Mouse (Mus musculus) kidney, embryonic 16.5 days (tissue): ENCODE results near the gene Sf3a3. TPM values are rescaled to one million over a fixed set of nuclear protein-coding genes. Genes with fewer than 3 reads are reported as not detected.
"Not testable (repeated sequence)": the region's sequence is repeated elsewhere in the genome, so short reads cannot be mapped to it uniquely, and the experiment has no call there.

ENCODE experiments used
- ATAC-seq: fragments of 200-750 bp; cut with Nextera tagmentation; 2 replicates; pipeline ENCODE4 v1.8.0; 2017; ENCODE audit warnings: moderate TSS enrichment; ENCODE audit not compliant: low FRiP score, low TSS enrichment
- H3K27ac ChIP-seq: fragments of 300-500 bp; sonication (generic); 2 replicates; pipeline ENCODE4 v1.5.1; 2014; ENCODE audit warnings: low read length
- H3K27me3 ChIP-seq: fragments of 300-500 bp; sonication (generic); 2 replicates; pipeline ENCODE4 v1.6.1; 2014; ENCODE audit warnings: low read length, control low read depth, mixed read lengths; ENCODE audit not compliant: insufficient read depth
- H3K36me3 ChIP-seq: fragments of 300-500 bp; sonication (generic); 2 replicates; pipeline ENCODE4 v1.6.1; 2014; ENCODE audit warnings: low read length, control low read depth, mixed read lengths; ENCODE audit not compliant: insufficient read depth
- H3K4me1 ChIP-seq: fragments of 300-500 bp; sonication (generic); 2 replicates; pipeline ENCODE4 v1.6.1; 2014; ENCODE audit warnings: low read length, control low read depth, mixed read lengths; ENCODE audit not compliant: insufficient read depth
- H3K4me2 ChIP-seq: fragments of 300-500 bp; sonication (generic); replicated peaks from 2 replicates; pipeline ENCODE4 v1.6.1; 2014; ENCODE audit warnings: low read depth, low read length
- H3K4me3 ChIP-seq: fragments of 300-500 bp; sonication (generic); 2 replicates; pipeline ENCODE4 v1.5.1; 2014; ENCODE audit warnings: mild to moderate bottlenecking, low read length
- H3K9ac ChIP-seq: fragments of 300-500 bp; sonication (generic); replicated peaks from 2 replicates; pipeline ENCODE4 v1.6.1; 2014; ENCODE audit warnings: low read length
- H3K9me3 ChIP-seq: fragments of 300-500 bp; sonication (generic); 2 replicates; pipeline ENCODE4 v1.6.1; 2016; ENCODE audit warnings: low read length, control low read depth
- WGBS: fragments of 180-500 bp; shearing (Covaris S2); extraction: QIAGEN DNeasy Blood & Tissue Kit; methylation state at CpG from one replicate; pipeline ENCODE4 v1.1.7; 2014; 5-methylcytosine and 5-hydroxymethylcytosine counted together
- polyA plus RNA-seq: library from polyadenylated mRNA; unstranded; fragments of >200 nt; fragmentation: Nextera tagmentation; extraction: Ambion mirVana; gene quantifications from 2 replicates; pipeline ENCODE4 v1.2.1, GENCODE M21; 2015

Sf3a3 gene
- polyA plus RNA-seq, 1 experiment from 2014 or later = 162 TPM

DNA sequence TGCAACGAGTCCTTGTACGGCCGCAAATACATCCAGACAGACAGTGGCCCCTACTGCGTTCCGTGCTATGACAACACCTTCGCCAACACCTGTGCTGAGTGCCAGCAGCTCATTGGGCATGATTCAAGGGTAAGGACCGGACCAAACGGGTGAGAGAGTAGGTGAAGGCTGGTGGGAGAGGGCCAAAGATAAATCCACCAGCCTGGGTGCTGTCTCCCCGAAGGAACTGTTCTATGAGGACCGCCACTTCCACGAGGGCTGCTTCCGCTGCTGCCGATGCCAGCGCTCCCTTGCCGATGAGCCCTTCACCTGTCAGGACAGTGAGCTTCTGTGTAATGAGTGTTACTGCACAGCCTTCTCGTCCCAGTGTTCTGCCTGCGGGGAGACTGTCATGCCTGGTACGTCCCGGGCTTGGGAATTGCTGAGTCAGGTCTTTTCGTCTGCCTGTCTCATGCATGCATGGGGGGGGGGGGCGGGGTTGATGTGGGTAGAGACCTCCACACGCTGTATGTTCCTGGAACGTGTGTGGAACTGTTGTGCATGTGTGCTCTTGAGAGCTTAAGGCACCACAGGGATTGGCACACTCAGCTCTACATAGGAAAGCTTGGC, 8.8 kb upstream of the Sf3a3 start:
- H3K36me3 ChIP-seq = no peaks in the 10 kb centered on the region
- H3K9me3 ChIP-seq = no peaks in the 10 kb centered on the region
- H3K4me2 ChIP-seq = peak overlapping the region; percentile 37
- WGBS = 85% methylated on average over 23 of the region's 23 CpGs
- H3K27ac ChIP-seq = peak overlapping the region; percentile 93
- peaks cover 69% of the 10 kb centered on the region for H3K4me1 ChIP-seq
- no peaks in the 10 kb centered on the region for H3K27me3 ChIP-seq
- H3K4me3 ChIP-seq = no peak overlapping the region
- peak overlapping the region; percentile 26; the same call in 1 of the 2 replicates for H3K9ac ChIP-seq
- no peak for ATAC-seq

DNA sequence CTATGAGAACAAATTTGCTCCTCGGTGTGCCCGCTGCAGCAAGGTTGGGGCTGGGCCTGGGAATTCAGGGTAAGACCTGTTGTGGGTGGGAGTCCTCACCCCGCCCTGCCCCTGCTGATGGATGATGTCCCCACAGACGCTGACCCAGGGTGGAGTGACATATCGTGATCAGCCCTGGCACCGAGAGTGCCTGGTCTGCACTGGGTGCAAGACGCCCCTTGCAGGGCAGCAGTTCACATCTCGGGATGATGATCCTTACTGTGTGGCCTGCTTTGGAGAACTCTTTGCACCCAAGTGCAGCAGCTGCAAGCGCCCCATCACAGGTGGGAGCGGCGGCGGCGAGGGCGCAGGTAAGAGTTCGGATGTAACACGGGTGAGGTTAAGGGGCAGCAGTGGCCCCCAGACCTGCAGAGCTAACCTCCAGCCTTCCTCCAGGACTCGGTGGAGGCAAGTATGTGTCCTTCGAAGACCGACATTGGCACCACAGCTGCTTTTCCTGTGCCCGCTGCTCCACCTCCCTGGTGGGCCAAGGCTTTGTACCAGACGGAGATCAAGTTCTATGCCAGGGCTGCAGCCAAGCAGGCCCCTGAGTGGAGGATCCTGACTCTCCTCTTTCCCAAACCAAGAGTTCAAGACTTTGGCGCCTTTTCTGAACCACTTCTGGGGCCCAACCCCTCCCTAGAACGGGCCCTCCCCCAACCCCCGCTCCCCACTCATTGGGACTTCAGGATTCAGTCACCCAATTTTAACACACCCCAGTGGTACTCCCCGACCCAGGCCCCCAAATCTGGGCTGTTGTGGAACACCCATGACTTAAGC, 7.0 kb upstream of the Sf3a3 start:
- H3K4me3 ChIP-seq, H3K9me3 ChIP-seq, ATAC-seq, H3K36me3 ChIP-seq, H3K9ac ChIP-seq, H3K4me2 ChIP-seq, H3K27me3 ChIP-seq: not testable (repeated sequence)
- Histone ChIP-seq H3K4me1 (peaks cover 56% of the 10 kb centered on the region), H3K27ac (peak overlapping the region; percentile 92)
- WGBS = 89% methylated on average over 25 of the region's 25 CpGs

- H3K27me3 ChIP-seq, H3K36me3 ChIP-seq, H3K9me3 ChIP-seq, ATAC-seq: not testable (repeated sequence)
- peaks cover 54% of the 10 kb centered on the region for H3K4me1 ChIP-seq
- H3K4me2 ChIP-seq = peak overlapping the region; percentile 69
- peak overlapping the region; percentile 43; the same call in 1 of the 2 replicates for H3K4me3 ChIP-seq
- H3K27ac ChIP-seq = peak overlapping the region; percentile 92
- WGBS = 20% methylated on average over 1 of the region's 1 CpGs
- peak overlapping the region; percentile 63; the same call in 1 of the 2 replicates for H3K9ac ChIP-seq
Measured at GRCm38 (mm10) chr4:124708200-124708517, 6.4 kb upstream of the Sf3a3 start.

DNA sequence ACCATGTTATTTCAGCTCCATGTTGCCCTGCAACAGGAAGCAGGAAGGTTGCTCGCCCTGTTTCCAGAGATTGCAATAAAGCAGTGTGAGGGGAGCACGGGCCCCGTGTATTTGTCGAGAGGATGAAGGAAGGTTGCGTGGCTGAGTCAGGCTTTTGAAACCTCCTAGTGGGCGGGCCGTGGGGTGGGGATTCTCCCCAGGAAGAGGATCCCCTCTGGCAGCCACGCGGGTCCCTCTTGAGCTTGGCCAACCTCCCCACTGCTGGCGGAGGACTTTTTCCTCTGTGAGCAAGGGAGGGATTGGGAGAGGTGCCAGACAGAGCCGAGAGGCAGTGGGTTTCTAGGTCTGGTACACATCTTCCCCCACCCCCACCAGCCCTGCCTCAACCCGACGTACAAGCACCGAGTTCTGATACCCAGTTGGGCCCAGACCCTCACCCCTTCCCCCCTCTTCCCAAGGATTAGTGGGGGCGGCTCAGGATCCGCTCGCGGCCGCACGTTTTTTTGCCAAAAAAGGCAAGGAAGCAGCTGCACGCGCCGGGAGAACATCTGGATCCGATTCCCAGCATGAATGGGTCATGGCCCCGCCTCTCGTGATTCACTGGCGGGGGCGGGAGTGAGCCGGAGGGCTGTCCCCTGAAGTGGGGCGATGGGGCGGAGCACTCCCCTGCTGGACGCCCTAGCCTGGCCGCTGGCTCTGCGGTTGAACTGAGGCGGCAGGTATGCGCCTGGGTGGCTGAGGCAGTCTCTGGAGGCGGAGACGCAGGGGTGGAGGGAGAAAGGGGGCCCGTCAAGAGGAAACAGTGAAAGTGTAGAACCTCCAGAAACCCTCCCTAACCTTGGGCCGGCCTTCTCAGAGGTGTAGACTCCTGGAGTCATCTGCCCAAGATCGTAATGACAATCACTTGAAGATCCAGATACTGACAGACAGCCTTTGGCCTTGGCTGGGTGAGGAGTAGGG, 5.8 kb upstream of the Sf3a3 start:
- peak overlapping the region; percentile 92 for H3K27ac ChIP-seq
- no peaks in the 10 kb centered on the region for H3K36me3 ChIP-seq
- peak; percentile 89 for ATAC-seq
- H3K4me2 ChIP-seq = peak overlapping the region; percentile 69
- WGBS = 1% methylated on average over 41 of the region's 41 CpGs
- H3K4me3 ChIP-seq = peak overlapping the region; percentile 43
- peaks cover 48% of the 10 kb centered on the region for H3K4me1 ChIP-seq
- no peaks in the 10 kb centered on the region for H3K9me3 ChIP-seq
- peak overlapping the region; percentile 63 for H3K9ac ChIP-seq
- no peaks in the 10 kb centered on the region for H3K27me3 ChIP-seq

- peaks cover 36% of the 10 kb centered on the region for H3K4me1 ChIP-seq
- no peak for ATAC-seq
- H3K27me3 ChIP-seq = no peaks in the 10 kb centered on the region
- peak overlapping the region; percentile 69 for H3K4me2 ChIP-seq
- WGBS = 4% methylated on average over 18 of the region's 18 CpGs
- H3K27ac ChIP-seq = peak overlapping the region; percentile 92
- peak overlapping the region; percentile 38 for H3K4me3 ChIP-seq
- H3K9ac ChIP-seq = peak overlapping the region; percentile 58
- H3K9me3 ChIP-seq = no peaks in the 10 kb centered on the region
- H3K36me3 ChIP-seq = no peaks in the 10 kb centered on the region
Measured at GRCm38 (mm10) chr4:124709961-124710446, 4.6 kb upstream of the Sf3a3 start.

DNA sequence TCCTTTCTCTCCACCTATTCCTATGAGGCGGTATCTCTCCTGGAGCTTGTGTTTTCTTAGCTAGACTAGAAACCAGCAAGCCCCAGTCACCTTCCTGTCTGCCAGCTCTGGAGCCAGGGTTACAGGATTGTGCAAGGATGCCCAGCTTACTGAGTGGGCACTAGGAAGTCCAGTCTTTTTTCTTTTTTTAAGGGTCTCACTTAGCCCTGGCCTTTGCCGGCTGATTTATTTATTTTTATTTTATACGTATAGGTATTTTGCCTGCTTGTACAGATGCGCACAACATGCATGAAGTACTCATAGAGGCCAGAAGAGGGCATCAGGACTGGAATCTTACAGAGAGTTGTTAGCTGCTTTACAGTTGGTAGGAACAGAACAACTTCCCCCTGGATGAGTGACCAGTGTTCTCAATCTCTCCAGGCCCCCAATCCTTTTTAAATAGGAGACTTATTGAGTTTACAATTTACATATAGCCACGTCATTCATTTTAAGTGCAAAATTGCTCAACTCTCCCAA, 3.7 kb upstream of the Sf3a3 start:
- peaks cover 34% of the 10 kb centered on the region for H3K4me1 ChIP-seq
- no peaks in the 10 kb centered on the region for H3K9me3 ChIP-seq
- no peak overlapping the region for H3K9ac ChIP-seq
- no peaks in the 10 kb centered on the region for H3K27me3 ChIP-seq
- peak overlapping the region; percentile 69; the same call in 1 of the 2 replicates for H3K4me2 ChIP-seq
- WGBS = 9% methylated on average over 5 of the region's 5 CpGs
- H3K4me3 ChIP-seq = no peak overlapping the region
- H3K27ac ChIP-seq = peak overlapping the region; percentile 92
- peaks cover 1% of the 10 kb centered on the region; the same call in 1 of the 2 replicates for H3K36me3 ChIP-seq
- no peak for ATAC-seq

DNA sequence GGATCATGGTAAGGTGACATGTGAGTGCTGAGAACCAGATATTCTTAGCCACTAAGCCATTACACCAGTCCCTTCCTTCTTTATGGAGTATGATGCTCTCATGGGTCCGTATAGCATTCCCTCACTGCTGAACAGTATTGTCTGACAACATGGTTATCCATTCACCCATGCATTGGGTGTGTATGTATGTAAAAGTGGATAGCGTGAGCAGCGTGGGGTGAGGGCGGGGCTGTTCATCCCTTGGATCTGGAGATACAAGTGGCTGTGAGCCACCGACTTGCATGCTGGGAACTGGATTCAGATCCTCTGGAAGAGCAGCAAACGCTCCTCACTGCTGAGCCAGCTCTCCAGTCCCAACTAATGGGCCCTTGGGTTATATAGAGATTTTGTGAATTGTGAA, 2.0 kb upstream of the Sf3a3 start:
- no peak overlapping the region for H3K27ac ChIP-seq
- peaks cover 7% of the 10 kb centered on the region for H3K36me3 ChIP-seq
- ATAC-seq = no peak
- H3K9me3 ChIP-seq = no peaks in the 10 kb centered on the region
- H3K27me3 ChIP-seq = no peaks in the 10 kb centered on the region
- no peak overlapping the region for H3K4me2 ChIP-seq
- no peak overlapping the region for H3K4me3 ChIP-seq
- 84% methylated on average over 6 of the region's 6 CpGs for WGBS
- H3K9ac ChIP-seq = 0 out of 2 replicates have a peak overlapping the region, but pooled peaks have one; percentile 4
- peaks cover 31% of the 10 kb centered on the region for H3K4me1 ChIP-seq

DNA sequence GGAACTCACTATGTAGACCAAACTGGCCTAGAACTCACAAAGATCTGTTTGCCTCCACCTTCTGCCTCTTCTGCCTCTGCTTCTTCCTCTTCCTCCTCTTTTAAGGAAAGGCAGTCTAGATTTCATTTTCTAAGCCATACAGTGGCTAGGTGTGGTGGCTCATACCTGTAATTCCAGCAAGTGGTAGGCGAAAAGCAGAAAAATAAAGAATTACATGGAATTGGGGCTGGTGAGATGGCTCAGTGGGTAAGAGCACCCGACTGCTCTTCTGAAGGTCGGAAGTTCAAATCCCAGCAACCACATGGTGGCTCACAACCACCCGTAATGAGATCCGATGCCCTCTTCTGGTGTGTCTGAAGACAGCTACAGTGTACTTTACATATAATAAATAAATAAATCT, 726 bp upstream of the Sf3a3 start:
- H3K4me2 ChIP-seq, H3K9ac ChIP-seq, H3K9me3 ChIP-seq, H3K27ac ChIP-seq, H3K27me3 ChIP-seq, ATAC-seq, H3K4me3 ChIP-seq: not testable (repeated sequence)
- 65% methylated on average over 5 of the region's 5 CpGs for WGBS
- H3K4me1 ChIP-seq = peaks cover 22% of the 10 kb centered on the region
- H3K36me3 ChIP-seq = peaks cover 17% of the 10 kb centered on the region

GRCm38 (mm10) chr4:124719101-124719500, 4.5 kb downstream of the Sf3a3 start:
- 94% methylated on average over 4 of the region's 4 CpGs for WGBS
- Histone ChIP-seq H3K4me2 (no peak overlapping the region), H3K4me1 (peaks cover 6% of the 10 kb centered on the region), H3K4me3 (no peak overlapping the region), H3K36me3 (peaks cover 63% of the 10 kb centered on the region), H3K9ac (no peak overlapping the region), H3K9me3 (no peaks in the 10 kb centered on the region), H3K27me3 (no peaks in the 10 kb centered on the region), H3K27ac (no peak overlapping the region)
- no peak for ATAC-seq
